Mouse (Mus musculus) liver, adult 2 months (tissue): ENCODE measurements around the gene Nos1ap. TPM values are rescaled to one million over a fixed set of nuclear protein-coding genes. Genes with fewer than 3 reads are reported as not detected.

ENCODE experiments used
- DNase-seq: peaks from one replicate; pipeline ENCODE4 v3.0.0-alpha.2; 2011; ENCODE audit warnings: low read depth, low spot score; ENCODE audit errors: extremely low read depth
- H3K27ac ChIP-seq: fragments of 200-500 bp; replicated peaks from 2 replicates; pipeline ENCODE4 v1.5.1; 2012; ENCODE audit warnings: low read depth, mild to moderate bottlenecking, control low read depth, inconsistent platforms, low read length; ENCODE audit not compliant: insufficient read depth
- H3K27me3 ChIP-seq: fragments of 200-500 bp; 2 replicates; pipeline ENCODE4 v1.6.1; 2012; ENCODE audit warnings: mild to moderate bottlenecking, moderate library complexity, low read length, inconsistent platforms; ENCODE audit not compliant: control insufficient read depth, insufficient read depth
- H3K36me3 ChIP-seq: fragments of 200-500 bp; 2 replicates; pipeline ENCODE4 v1.6.1; 2012; ENCODE audit warnings: low read length, inconsistent platforms; ENCODE audit not compliant: control insufficient read depth, insufficient read depth
- H3K4me1 ChIP-seq: fragments of 200-500 bp; 2 replicates; pipeline ENCODE4 v1.6.1; 2011; ENCODE audit warnings: low read length; ENCODE audit not compliant: control insufficient read depth, insufficient read depth
- H3K4me3 ChIP-seq: fragments of 200-500 bp; 2 replicates; pipeline ENCODE4 v1.5.1; 2011; ENCODE audit warnings: low read depth, mild to moderate bottlenecking, control low read depth, low read length, moderate library complexity; ENCODE audit not compliant: insufficient read depth
- H3K79me2 ChIP-seq: fragments of 200-500 bp; 2 replicates; pipeline ENCODE4 v1.6.1; 2012; ENCODE audit warnings: inconsistent platforms, mild to moderate bottlenecking, low read length, moderate library complexity; ENCODE audit not compliant: control insufficient read depth, insufficient read depth
- H3K9ac ChIP-seq: fragments of 200-500 bp; 2 replicates; pipeline ENCODE4 v1.6.1; 2012; ENCODE audit warnings: low read depth, mild to moderate bottlenecking, control low read depth, inconsistent platforms, low read length
- CTCF ChIP-seq: fragments of 200-500 bp; IDR thresholded peaks from 2 replicates; pipeline ENCODE4 v1.5.1; 2011; ENCODE audit warnings: low read depth, low read length, control low read depth
- POLR2A ChIP-seq: fragments of 200-500 bp; IDR thresholded peaks from 2 replicates; pipeline ENCODE4 v1.6.1; 2011; ENCODE audit warnings: low read length, control low read depth; ENCODE audit not compliant: insufficient read depth; ENCODE audit errors: extremely low read depth
- WGBS: fragments of 180-500 bp; shearing (Covaris S2); methylation state at CpG from one replicate; pipeline ENCODE4 v1.1.7; 2018; 5-methylcytosine and 5-hydroxymethylcytosine counted together
- polyA plus RNA-seq: library from polyadenylated mRNA; depleted of rRNA; stranded (reverse); fragments of >200 nt; gene quantifications from 2 replicates; pipeline ENCODE4 v1.2.3, GENCODE M21; 2012; rRNA removed
- total RNA-seq: library from RNA; depleted of rRNA; stranded (reverse); fragments of >200 nt; gene quantifications from 2 replicates; pipeline ENCODE4 v1.2.3, GENCODE M21; 2014; rRNA removed

The Nos1ap gene
- total RNA-seq (1.8 and 3.2 TPM in 2 replicates), polyA plus RNA-seq (3.1 and 6.7 TPM in 2 replicates)

DNA sequence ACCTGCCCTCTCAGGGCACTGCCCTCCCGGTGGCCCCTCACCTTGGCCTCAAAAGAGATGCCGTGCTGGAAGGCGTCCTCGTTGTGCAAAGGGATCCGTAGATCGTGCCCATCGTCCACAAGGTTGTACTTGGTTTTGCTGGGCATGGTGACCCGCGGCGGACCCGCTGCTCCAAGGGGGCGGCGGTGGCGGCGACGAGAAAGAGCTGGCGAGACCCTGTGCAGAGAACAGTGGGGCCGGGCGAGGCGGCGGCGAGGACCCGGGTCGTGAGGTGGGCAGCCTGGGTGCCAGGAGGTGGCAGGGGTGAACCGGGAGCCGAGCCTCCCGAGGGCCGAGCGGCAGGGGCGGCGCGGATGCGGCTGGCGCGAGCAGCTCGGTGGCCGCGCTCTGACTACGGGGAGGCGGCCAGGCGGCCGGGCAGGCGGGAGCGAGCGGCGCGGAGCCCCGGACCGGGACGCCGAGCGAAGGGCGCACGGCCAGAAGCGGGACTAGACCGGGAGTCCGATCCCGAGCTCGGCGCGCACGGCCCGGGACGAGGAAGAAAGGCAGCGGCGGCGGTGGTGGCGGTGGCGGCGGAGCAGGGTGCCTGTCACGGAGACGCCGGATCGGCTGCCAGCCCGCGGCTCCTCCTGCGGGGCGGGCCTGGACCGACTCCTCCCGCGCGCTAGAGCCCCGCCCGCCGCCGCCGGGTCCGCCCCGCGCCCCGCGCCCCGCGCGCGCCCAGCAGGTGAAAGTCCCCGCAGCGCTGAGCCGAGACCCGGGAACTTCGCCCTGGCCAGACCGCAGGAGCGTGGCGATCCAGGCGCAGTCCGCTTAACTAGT lies at the start of gene Nos1ap:
Gene Nos1ap, minus strand, starts transcription at position 643 of the 822 bp plus-strand sequence.
- peak; percentile 82 for DNase-seq
- H3K4me3 ChIP-seq: peak within 1 kb of the TSS; percentile 54
- H3K36me3 ChIP-seq: no peaks in the 10 kb centered on the region
- WGBS: under 1% methylated on average over 99 of the region's 106 CpGs
- peak within 1 kb of the TSS; percentile 90 for H3K27ac ChIP-seq
- H3K27me3 ChIP-seq: no peaks in the 10 kb centered on the region
- H3K79me2 ChIP-seq: peaks cover 9% of the 10 kb centered on the region
- peak within 1 kb of the TSS; percentile 95 for H3K9ac ChIP-seq
- peaks cover 6% of the 10 kb centered on the region for H3K4me1 ChIP-seq
- TF ChIP-seq POLR2A (peak; percentile 63), CTCF (peak; percentile 5; the same call in 1 of the 2 replicates)

DNA sequence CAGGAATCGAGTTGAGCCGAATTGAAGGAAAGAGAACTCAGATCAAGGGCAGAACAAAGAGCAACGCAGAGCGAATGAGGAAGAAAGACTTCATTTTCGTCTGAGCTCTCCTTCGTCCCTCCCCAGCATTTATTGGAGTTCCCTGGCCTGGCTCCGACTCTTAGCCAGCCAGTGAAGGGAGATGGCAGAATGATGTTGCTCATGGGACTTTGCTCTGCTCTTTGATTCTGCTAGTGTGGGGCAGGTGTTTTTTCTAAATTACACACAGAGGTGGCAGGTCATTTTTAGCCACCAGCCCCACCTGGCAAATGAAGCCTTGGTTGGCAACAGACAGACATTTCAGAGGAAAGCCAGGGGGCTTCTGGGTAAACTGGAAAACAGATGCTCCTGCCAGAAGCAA lies 49.3 kb upstream of the Nos1ap start:
- TF ChIP-seq POLR2A (no peak), CTCF (no peak)
- Histone ChIP-seq H3K36me3 (no peaks in the 10 kb centered on the region), H3K27ac (no peak overlapping the region), H3K27me3 (no peaks in the 10 kb centered on the region), H3K79me2 (no peaks in the 10 kb centered on the region), H3K4me3 (no peak overlapping the region), H3K4me1 (peaks cover 3% of the 10 kb centered on the region; the same call in 1 of the 2 replicates), H3K9ac (no peak overlapping the region)
- DNase-seq: peak; percentile 43
- 64% methylated on average over 7 of the region's 7 CpGs for WGBS

DNA sequence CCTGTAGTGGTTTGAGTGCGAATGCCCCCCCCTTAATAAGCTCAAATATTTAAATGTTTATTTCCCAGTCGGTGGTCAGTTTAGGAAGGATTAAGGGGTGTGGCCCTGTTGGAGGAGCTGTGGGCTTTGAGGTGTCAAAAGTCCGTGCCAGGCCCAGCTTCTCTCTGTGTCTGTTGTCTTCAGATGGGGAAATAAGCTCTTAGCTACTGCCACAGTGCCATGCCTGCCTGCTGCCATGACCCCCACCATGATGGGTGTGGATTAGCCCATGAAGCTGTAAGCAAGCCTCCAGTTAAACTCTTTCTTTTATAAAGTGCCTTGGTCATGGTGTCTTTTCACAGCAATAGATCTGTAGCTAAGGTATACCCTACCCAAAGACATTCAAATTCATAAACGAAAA lies 43.2 kb upstream of the Nos1ap start:
- H3K27me3 ChIP-seq: no peaks in the 10 kb centered on the region
- no peak for DNase-seq
- 64% methylated on average over 4 of the region's 4 CpGs for WGBS
- H3K4me3 ChIP-seq: no peak overlapping the region
- no peaks in the 10 kb centered on the region for H3K79me2 ChIP-seq
- no peaks in the 10 kb centered on the region for H3K36me3 ChIP-seq
- no peak overlapping the region for H3K27ac ChIP-seq
- no peak for TF ChIP-seq POLR2A
- no peaks in the 10 kb centered on the region for H3K4me1 ChIP-seq
- H3K9ac ChIP-seq: no peak overlapping the region

DNA sequence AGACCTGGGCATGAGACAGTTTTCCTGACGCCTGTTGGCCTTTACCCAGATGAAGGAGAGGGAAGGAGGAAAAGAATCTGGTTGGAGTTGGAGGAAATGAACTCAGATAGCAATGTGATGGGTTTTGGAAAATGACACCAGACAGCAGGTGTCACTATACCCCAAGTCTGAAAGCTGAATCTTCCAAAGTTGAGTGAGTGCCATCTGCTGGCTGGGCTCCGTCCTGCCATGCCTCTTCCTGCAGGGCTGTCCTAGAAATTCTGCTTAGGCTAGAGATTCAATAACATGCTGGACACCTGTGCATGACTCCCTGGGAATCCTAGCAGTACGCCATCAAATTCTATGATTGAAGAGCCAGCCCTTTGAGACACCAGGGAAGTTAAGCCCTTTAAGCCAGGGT lies 42.7 kb upstream of the Nos1ap start:
- DNase-seq: peak; percentile 72
- Histone ChIP-seq H3K27ac (no peak overlapping the region), H3K36me3 (no peaks in the 10 kb centered on the region), H3K27me3 (no peaks in the 10 kb centered on the region), H3K9ac (no peak overlapping the region), H3K79me2 (no peaks in the 10 kb centered on the region), H3K4me3 (no peak overlapping the region), H3K4me1 (no peaks in the 10 kb centered on the region)
- TF ChIP-seq CTCF (peak; percentile 100), POLR2A (no peak)
- 15% methylated on average over 3 of the region's 3 CpGs for WGBS

DNA sequence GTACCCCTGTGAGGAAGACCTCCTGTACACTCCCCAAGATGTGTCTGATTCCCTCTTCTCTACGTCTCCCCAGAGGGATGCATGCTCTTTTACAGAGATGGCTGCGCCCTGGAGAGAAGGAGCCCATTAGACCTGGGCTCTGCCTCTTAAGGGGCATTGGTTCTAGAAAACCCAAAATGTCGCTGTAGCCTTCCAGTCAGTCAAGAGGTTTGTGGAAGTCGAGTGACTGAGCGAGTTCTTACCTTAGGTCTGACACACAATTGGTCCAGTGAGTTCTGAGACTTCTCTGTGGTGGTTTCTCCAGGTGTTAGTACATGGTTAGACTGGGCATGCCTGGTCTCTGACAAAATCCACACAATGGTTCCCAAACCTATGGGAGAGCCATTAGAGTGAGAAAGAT lies 41.9 kb upstream of the Nos1ap start:
- Histone ChIP-seq H3K27me3 (no peaks in the 10 kb centered on the region), H3K27ac (no peak overlapping the region), H3K4me1 (no peaks in the 10 kb centered on the region), H3K79me2 (no peaks in the 10 kb centered on the region), H3K36me3 (no peaks in the 10 kb centered on the region), H3K9ac (no peak overlapping the region), H3K4me3 (no peak overlapping the region)
- no peak for TF ChIP-seq POLR2A
- TF ChIP-seq CTCF: no peak
- WGBS: 94% methylated on average over 5 of the region's 5 CpGs
- no peak for DNase-seq

DNA sequence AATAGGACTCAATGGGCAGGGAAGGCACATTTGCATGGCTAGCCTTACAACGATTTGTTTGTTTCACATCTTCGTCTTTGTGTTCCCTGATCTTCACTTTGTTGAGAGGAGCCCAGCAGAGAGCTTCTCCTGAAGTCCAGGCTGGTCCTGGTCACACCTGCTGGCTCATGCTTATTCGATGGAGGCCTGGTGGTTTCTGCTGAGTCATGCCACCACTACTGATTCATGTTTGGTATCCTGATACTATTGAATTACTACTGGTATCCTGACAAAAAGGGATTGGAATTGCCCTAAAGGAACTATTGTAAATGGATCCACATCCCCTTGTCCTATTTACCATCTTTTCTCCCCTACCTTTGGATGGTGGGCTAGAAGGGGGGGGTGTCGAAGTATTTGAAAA lies 40.8 kb upstream of the Nos1ap start:
- TF ChIP-seq POLR2A (no peak), CTCF (no peak)
- H3K27me3 ChIP-seq: no peaks in the 10 kb centered on the region
- no peak overlapping the region for H3K4me3 ChIP-seq
- no peaks in the 10 kb centered on the region for H3K36me3 ChIP-seq
- no peak overlapping the region for H3K27ac ChIP-seq
- no peak for DNase-seq
- no peaks in the 10 kb centered on the region for H3K4me1 ChIP-seq
- 79% methylated on average over 4 of the region's 4 CpGs for WGBS
- no peak overlapping the region for H3K9ac ChIP-seq
- H3K79me2 ChIP-seq: no peaks in the 10 kb centered on the region
